Mouse (Mus musculus) cerebellum, postnatal 25 days (tissue): ENCODE measurements around the gene Ppp1r2.
A peak's percentile ranks its signal among the peaks of the same experiment; 100 is the strongest.

Source experiments
- DNase-seq, 2 experiments: peaks; one replicate each; pipeline ENCODE4 v3.0.0; 2021; ENCODE audit warnings: mixed read lengths in 2 of 2

Ppp1r2 gene

DNA sequence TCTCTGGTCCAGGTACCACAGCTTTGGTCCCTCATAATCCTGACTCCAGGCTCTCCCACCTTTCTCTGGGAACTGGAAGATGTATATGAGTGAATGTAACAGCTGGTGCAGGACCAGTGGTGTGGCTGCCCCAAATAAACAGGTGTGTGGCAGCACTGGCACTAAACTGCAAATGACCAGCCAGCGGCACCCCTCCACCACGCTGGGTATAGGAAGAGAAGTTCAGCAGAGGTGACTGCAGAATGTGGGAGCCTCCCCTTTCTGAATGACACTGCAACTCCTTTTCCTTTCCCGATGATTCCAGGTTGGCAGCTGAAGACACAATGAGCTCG is 41.9 kb downstream of the Ppp1r2 start:
- no peak for DNase-seq

DNA sequence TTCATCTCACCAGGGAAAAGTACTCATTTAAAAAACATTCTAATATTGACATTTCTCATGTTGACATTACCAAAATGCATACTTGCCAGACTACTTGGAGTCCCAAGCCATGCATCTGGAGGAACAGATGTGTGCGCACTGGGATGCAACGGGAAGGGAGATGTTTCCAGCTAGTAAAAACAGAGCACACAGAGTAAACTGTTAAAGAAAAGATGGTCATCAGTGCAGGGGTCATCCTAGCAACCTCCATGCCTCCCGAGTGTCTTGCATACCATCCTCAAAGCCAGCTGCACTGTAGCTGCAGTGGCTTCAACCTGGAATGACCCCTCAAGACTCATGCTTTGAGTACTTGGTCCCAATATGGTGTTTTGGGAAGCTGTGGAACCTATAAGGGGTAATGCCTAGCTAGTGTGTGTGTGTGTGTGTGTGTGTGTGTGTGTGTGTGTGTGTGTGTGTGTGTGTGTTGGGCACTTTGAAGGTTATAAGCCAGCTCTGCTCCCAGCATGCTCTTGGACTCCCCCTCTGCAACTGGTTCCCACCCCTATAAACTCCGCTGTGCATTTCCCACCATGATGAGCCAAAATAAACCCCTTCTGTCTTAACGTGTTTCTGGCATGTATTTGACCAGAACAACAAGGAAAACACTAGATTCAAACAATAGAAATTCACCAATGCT is 42.4 kb downstream of the Ppp1r2 start:
- peak in 1 of 2 experiments; percentile 2 for DNase-seq

DNA sequence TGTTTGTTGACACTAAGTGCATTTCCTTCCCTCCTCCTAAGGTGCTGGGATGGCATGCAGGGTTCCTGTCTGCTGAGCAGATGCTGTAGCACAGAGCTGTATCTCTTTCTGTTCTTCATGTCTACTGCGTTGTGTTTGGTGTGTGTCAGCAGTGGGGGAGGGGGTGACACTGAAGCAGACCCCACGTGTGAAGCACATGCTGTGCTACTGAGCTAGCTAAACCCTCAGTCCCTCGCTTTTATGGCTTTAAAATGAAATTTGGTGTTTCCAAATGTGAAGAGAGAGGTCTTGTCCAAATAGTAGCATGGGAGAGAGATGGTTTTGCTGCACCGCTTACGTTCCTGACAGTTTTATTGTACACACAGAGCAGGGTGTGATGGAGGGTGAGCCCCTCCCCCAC is 43.5 kb downstream of the Ppp1r2 start:
- DNase-seq = peak in 1 of 2 experiments; percentile 1

DNA sequence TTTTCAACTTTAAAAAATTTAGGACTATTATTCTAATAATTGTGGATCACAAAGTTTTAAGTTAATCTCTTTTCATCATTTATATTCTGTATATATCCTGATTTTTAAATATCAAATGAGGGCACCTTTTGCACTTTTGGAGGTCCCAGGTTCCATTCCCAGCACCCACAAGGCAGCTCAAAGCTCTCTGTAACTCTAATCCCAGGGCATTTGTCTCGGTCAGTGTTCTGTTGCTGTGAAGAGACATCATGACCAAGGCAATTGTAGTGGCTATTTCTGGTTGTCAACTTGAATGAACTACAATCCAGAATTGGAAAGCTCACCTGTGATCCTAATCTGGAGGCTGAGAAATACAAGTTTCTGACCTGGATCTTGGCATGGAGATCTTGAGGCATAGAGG is 47.3 kb downstream of the Ppp1r2 start:
- DNase-seq = no peak

DNA sequence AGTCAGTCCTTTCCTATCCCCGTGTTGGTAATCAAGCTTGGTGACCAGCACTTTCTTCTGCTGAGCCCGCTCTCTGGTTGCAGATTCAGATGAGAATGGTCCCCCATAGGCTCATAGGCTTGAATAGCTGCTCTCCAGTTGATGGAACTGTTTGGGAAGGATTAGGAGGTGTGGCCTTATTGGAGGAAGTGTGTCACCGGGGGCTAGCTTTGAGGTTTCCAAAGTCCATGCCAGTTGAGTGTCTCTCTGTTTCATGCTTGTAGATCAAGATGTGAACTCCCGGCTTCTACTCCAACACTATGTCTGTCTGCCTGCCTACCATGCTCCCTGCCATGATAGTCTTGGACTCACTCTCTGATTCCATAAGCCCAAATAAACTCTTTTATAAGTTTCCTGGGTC is 59.8 kb downstream of the Ppp1r2 start:
- DNase-seq = no peak

DNA sequence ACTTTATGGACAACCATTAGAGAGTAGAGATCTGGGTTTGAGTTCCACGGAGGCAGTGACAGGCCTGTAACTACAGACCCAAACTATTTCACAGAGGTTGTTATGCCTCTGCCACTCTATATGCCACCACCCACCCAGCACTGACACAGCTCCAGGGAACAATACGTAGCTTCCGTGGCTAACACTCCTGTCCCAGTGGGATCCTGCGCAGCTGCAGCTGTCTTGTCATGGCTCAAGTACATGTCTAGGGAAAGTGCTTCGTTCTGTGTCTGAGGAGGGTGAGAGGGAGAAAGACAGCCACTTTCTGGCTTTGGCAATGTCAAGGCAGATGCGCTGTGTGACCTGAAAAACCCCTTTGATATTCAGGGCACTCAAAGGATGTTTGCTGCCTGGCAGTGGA is 61.6 kb downstream of the Ppp1r2 start:
- DNase-seq = no peak

DNA sequence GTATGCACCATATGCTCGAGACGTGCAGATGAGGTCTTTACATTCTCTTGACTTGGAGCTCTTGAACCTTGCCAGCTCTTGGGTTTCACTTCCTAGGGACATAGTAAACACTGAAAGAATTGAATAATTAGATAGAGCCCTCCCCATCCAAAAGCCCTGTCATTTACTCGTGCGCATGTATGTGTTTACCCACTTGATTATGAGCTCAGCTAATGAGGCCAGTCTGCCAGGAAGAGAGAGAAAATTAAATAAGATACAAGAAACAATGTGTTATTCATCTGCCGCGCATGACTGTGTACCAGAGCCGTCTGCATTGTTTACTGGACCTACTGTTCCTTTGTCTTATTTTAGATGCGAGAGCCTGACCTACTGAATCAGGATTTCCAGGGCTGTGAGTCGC is 63.6 kb downstream of the Ppp1r2 start:
- DNase-seq = peak in 1 of 2 experiments; percentile 2

DNA sequence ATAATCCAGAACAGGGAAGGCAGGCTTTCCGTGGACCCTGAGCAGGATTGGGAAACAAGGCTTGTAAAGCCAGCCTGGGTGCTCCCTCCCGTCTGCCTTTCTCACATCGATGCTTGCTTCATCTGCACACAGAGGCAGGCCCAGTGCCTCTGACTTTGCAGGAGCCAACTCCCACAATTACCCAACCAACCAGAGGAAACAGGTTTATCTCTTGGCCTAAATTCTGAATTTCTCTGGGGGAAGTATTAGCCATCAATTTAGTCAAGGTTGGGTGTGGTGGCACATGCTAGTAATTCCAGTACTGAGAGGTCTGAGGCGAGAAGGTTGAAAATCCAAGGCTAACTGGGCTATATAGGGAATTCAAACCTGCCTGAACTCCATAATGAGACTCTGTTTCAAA is 64.6 kb downstream of the Ppp1r2 start:
- DNase-seq = peak in 1 of 2 experiments; percentile 0

DNA sequence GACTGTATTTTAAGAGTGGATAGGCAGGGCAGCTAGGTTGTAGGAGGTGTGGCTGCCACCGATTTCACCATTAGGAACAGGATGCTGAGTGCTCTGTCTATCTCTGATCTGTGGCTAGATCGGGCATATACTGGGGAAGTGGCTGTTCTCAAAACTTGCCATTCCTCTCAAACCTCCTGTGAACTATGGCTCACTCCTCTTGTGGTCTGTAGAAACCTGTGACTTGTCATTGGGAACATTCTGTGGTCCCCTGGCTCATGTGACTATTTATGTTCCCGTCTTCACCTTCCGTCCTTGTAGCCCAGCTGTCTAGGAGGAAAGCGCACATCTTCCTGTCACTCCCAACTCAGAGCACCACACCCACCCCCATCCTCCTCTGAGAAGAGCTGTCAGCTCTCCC is 65.2 kb downstream of the Ppp1r2 start:
- peak in 1 of 2 experiments; percentile 1 for DNase-seq

DNA sequence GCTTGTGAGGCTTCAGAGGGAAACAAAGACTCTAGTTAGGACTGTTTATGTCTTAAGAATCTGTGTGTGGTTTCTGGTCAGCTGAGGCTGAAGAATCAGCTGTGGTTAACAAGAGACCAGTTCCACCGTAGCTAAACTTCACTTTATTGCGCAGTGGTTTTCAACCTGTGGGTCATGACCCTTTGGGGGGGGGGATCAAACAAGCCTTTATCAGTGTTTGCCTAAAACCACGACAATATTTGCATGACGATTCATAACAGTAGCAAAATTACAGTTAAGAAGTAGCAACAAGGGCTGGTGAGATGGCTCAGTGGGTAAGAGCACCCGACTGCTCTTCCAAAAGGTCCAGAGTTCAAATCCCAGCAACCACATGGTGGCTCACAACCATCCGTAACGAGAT is 69.4 kb downstream of the Ppp1r2 start:
- DNase-seq = peak in 1 of 2 experiments; percentile 0

DNA sequence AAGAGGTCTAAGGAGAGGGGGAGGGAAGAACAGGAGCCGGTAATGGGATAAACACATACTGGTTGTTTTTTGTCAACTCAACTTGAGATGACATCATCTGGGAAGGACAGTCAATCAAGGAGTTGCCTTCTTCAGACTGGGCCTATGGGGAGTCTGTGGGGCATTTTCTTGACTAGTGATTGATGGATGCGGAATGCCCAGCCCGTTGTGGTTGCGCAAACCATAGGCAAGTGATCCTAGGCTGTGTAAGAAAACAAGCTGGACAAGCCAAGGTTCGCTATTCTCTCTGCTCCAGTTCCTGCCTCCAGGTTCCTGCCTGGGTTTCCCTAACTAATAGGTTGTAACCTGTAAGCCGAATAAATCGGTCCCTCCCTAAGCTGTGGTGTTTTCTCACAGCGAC is 69.9 kb downstream of the Ppp1r2 start:
- DNase-seq = peak in 1 of 2 experiments; percentile 7

DNA sequence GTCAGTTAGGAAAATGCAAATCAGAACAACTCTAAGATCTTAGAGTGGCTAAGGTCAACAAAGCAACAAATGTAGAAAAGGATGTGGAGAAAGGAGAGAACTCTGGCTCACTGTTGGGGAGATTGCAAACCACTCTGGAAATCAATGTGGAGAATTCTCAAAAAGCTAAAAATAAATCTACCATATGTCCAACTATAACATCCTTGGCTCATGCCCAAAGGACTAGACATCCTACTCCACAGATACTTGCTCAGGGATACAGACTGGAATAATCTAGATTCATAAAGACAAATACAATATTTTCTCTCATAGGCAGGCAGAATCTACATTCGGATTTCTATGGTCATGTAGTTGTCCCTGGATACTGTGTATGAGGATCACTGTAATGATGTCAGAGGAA is 70.9 kb downstream of the Ppp1r2 start:
- peak in 1 of 2 experiments; percentile 2 for DNase-seq

DNA sequence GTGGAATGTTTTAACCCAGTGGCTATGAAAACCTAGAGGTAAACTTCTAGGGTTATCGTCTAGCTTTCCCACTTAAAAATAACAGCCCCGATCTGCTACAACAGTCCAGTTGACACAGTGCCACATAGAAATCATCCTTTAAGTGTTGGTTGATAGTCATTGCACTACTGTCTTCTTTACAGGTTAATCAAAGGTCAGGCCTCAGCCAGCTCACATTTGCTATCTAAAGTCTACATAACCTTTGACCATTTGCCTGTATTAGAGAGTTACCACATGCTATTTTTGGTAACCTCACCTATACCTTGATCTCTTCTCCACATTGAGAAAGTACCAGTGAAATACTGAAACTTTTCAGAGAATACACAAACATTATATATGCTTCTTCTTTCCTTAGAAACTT is 73.4 kb downstream of the Ppp1r2 start:
- DNase-seq = no peak
